Mouse (Mus musculus) myocyte (in vitro differentiated cells): Measurements from ENCODE around the gene Snap25. TPM values are rescaled to one million over a fixed set of nuclear protein-coding genes. Genes with fewer than 3 reads are reported as not detected.
A peak's percentile ranks its signal among the peaks of the same experiment; 100 is the strongest.

Experiments
- H3K27me3 ChIP-seq: one replicate; pipeline ENCODE4 v1.6.1; 2011; ENCODE audit not compliant: control insufficient read depth, insufficient read depth, insufficient read length
- H3K36me3 ChIP-seq: one replicate; pipeline ENCODE4 v1.6.1; 2011; ENCODE audit not compliant: control insufficient read depth, insufficient read depth
- H3K4me2 ChIP-seq: one replicate; pipeline ENCODE4 v1.6.1; 2011; ENCODE audit warnings: low read depth, control low read depth
- H3K4me3 ChIP-seq: one replicate; pipeline ENCODE4 v1.5.1; 2011; ENCODE audit warnings: mild to moderate bottlenecking, control low read depth, moderate library complexity
- H3K79me2 ChIP-seq: one replicate; pipeline ENCODE4 v1.6.1; 2011; ENCODE audit not compliant: control insufficient read depth, insufficient read depth
- H3ac ChIP-seq: one replicate; pipeline ENCODE4 v1.6.1; 2011; ENCODE audit not compliant: control insufficient read depth, insufficient read length
- CEBPB ChIP-seq: IDR thresholded peaks from 2 replicates; pipeline ENCODE4 v1.6.1; 2011; ENCODE audit warnings: mild to moderate bottlenecking, moderate library complexity; ENCODE audit not compliant: poor library complexity, insufficient read depth, severe bottlenecking
- E2F4 ChIP-seq: IDR thresholded peaks from one replicate; pipeline ENCODE4 v1.6.1; 2011; ENCODE audit warnings: mild to moderate bottlenecking, control low read depth, moderate library complexity; ENCODE audit not compliant: insufficient read depth
- MAX ChIP-seq: IDR thresholded peaks from one replicate; pipeline ENCODE4 v1.6.1; 2011; ENCODE audit warnings: low read depth, mild to moderate bottlenecking, control low read depth
- MYOD1 ChIP-seq, 3 experiments: IDR thresholded peaks; one replicate each; pipeline ENCODE4 v1.6.1; 2011; ENCODE audit warnings: control low read depth in 2 of 3, low read depth in 2 of 3, mild to moderate bottlenecking in 2 of 3, moderate library complexity in 1 of 3; ENCODE audit not compliant: insufficient read length in 2 of 3, control insufficient read depth in 1 of 3
- MYOG ChIP-seq, 3 experiments: IDR thresholded peaks; one replicate each; pipeline ENCODE4 v1.6.1; 2011; ENCODE audit warnings: control low read depth in 2 of 3, low read depth in 2 of 3, mild to moderate bottlenecking in 2 of 3; ENCODE audit not compliant: insufficient read length in 2 of 3, control insufficient read depth in 1 of 3, insufficient read depth in 1 of 3
- POLR2A ChIP-seq: IDR thresholded peaks from one replicate; pipeline ENCODE4 v1.6.1; 2011; ENCODE audit warnings: low read depth, mild to moderate bottlenecking, control low read depth, moderate library complexity; ENCODE audit not compliant: insufficient read length
- POLR2AphosphoS2 ChIP-seq: IDR thresholded peaks from one replicate; pipeline ENCODE4 v1.6.1; 2011; ENCODE audit warnings: low read depth, control low read depth; ENCODE audit not compliant: insufficient read length
- REST ChIP-seq: IDR thresholded peaks from one replicate; pipeline ENCODE4 v1.6.1; 2011; ENCODE audit warnings: mild to moderate bottlenecking, control low read depth, moderate library complexity; ENCODE audit not compliant: insufficient read depth, insufficient read length
- SRF ChIP-seq: IDR thresholded peaks from one replicate; pipeline ENCODE4 v1.6.1; 2011; ENCODE audit warnings: low read depth; ENCODE audit not compliant: control insufficient read depth, insufficient read length
- TCF12 ChIP-seq: IDR thresholded peaks from one replicate; pipeline ENCODE4 v1.6.1; 2011; ENCODE audit warnings: mild to moderate bottlenecking, control low read depth; ENCODE audit not compliant: poor library complexity, insufficient read depth, severe bottlenecking
- TCF3 ChIP-seq: IDR thresholded peaks from one replicate; pipeline ENCODE4 v1.6.1; 2011; ENCODE audit warnings: low read depth, control low read depth; ENCODE audit not compliant: insufficient read length
- USF1 ChIP-seq: IDR thresholded peaks from one replicate; pipeline ENCODE4 v1.6.1; 2011; ENCODE audit warnings: low read depth, mild to moderate bottlenecking, control low read depth, moderate library complexity
- polyA plus RNA-seq: library from polyadenylated mRNA; unstranded; fragments of >200 nt; fragmentation: generic; extraction: Trizol; gene quantifications from one replicate; pipeline ENCODE4 v1.2.1, GENCODE M21; 2012; ENCODE audit warnings: missing spikeins

Gene Snap25
- polyA plus RNA-seq: not detected

DNA sequence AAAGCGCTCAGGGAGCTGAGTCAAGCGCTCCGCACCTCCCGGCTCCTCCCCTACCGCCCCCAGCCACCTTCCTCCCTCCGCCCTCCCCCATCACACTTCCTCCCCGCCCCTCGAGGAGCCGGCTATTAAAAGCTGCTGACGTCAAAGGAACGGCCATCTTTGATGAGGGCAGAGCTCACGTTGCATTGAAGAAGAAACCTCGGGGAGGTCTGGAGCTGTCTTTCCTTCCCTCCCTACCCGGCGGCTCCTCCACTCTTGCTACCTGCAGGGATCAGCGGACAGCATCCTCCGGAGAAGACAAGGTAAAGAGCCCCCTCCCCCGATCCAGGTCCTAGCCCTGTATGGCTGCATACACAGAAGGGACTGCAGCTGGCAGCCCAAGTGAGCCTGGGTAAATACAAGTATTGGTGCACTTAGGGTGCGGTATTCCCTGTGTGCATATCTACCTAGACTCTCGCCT lies at the start of gene Snap25:
Gene Snap25 (plus strand): TSS at position 155 of the 460 bp plus-strand sequence.
- H3K4me2 ChIP-seq: no peak within 1 kb of the TSS
- no peaks in the 10 kb centered on the region for H3K79me2 ChIP-seq
- no peaks in the 10 kb centered on the region for H3K27me3 ChIP-seq
- TF ChIP-seq MYOD1 (IDR thresholded peaks at IDR 0.05; ENCODE audit: control insufficient read depth in 1 of 3, insufficient read length in 2 of 3, low read depth in 2 of 3): no peak
- no peak for TF ChIP-seq MAX
- no peak for TF ChIP-seq REST
- TF ChIP-seq TCF3: no peak
- no peak for TF ChIP-seq E2F4
- TF ChIP-seq TCF12: no peak
- no peak within 1 kb of the TSS for H3K4me3 ChIP-seq
- no peak within 1 kb of the TSS for H3ac ChIP-seq
- no peaks in the 10 kb centered on the region for H3K36me3 ChIP-seq

DNA sequence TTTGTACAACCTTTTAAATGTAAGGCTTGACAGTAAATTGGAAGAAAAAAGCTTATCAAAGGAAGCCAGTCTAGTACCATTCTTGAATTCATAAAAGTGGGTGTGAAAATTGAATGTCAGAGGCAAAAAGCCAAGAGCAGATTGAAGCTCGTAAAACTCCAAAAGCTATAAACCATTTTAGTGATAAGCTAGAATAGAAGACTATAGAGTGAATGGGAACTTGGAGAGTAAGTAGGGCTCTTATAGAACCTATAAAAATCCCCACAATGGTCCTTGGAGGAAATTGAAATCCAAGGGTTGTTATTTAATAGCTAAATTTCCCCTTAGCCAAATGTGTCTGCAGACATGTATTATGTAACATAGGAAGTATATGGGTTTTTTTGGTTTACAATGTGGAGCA lies 46.3 kb upstream of the Snap25 start:
- H3K36me3 ChIP-seq: no peaks in the 10 kb centered on the region
- H3K4me2 ChIP-seq: no peak overlapping the region
- H3K4me3 ChIP-seq: no peak overlapping the region
- TF ChIP-seq POLR2A: no peak
- no peak for TF ChIP-seq MAX
- TF ChIP-seq REST: no peak
- TF ChIP-seq USF1: no peak
- no peak for TF ChIP-seq TCF12
- no peak for TF ChIP-seq CEBPB
- TF ChIP-seq MYOD1 (IDR thresholded peaks at IDR 0.05; ENCODE audit: control insufficient read depth in 1 of 3, insufficient read length in 2 of 3, low read depth in 2 of 3): no peak
- TF ChIP-seq SRF: no peak
- TF ChIP-seq POLR2AphosphoS2: no peak
- TF ChIP-seq TCF3: no peak
- TF ChIP-seq MYOG (IDR thresholded peaks at IDR 0.05; ENCODE audit: control insufficient read depth in 1 of 3, insufficient read depth in 1 of 3, insufficient read length in 2 of 3, low read depth in 2 of 3): no peak
- no peak for TF ChIP-seq E2F4
- no peak overlapping the region for H3ac ChIP-seq
- no peaks in the 10 kb centered on the region for H3K27me3 ChIP-seq
- H3K79me2 ChIP-seq: no peaks in the 10 kb centered on the region

DNA sequence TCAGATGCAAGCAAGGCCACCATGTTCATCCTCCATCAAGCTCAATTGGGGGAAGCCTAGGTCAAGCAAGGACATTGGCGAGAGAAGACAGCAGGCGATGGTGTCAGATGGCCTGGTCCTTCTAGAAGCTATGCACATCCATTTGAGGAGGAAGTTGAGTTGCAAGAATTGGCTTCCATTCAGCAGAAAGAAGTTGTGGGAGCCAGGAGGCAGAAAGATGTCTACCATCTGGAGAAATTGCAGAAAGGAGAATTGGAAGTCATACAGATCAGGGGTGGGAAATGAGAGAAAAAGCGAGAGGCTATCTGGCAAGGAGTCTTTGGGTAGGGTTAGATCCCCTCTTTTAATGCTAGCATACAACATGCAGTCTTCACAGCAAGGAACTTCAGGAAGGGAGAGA lies 44.1 kb upstream of the Snap25 start:
- no peaks in the 10 kb centered on the region for H3K36me3 ChIP-seq
- peak overlapping the region; percentile 33 for H3K4me2 ChIP-seq
- H3ac ChIP-seq: no peak overlapping the region
- H3K4me3 ChIP-seq: no peak overlapping the region
- no peaks in the 10 kb centered on the region for H3K27me3 ChIP-seq
- no peaks in the 10 kb centered on the region for H3K79me2 ChIP-seq
- TF ChIP-seq MYOD1 (IDR thresholded peaks at IDR 0.05; ENCODE audit: control insufficient read depth in 1 of 3, insufficient read length in 2 of 3, low read depth in 2 of 3) (no peak), POLR2AphosphoS2 (no peak), SRF (no peak), REST (no peak), MYOG (IDR thresholded peaks at IDR 0.05; ENCODE audit: control insufficient read depth in 1 of 3, insufficient read depth in 1 of 3, insufficient read length in 2 of 3, low read depth in 2 of 3) (no peak), TCF12 (no peak), USF1 (no peak), CEBPB (no peak), E2F4 (no peak), TCF3 (no peak), POLR2A (no peak), MAX (no peak)

DNA sequence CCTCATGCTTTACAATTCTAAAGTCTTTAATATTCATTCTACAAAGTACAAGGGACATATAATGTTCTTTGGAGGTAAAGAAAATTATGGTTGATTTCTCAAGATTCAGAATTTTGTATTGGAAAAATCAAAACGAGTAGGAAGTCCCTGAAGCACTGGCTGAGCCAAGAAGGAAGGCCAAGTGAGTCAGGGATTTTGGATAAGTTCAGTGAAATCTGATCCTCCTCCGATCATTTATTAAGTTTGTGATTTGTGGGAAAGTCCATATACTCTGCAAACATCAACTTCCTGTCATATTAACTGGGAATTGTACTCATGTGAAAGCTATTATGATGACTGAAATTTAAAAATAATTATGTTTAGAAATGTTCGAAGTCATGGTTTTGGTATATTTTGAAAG lies 43.6 kb upstream of the Snap25 start:
- TF ChIP-seq CEBPB: no peak
- no peak for TF ChIP-seq MYOG (IDR thresholded peaks at IDR 0.05; ENCODE audit: control insufficient read depth in 1 of 3, insufficient read depth in 1 of 3, insufficient read length in 2 of 3, low read depth in 2 of 3)
- no peak for TF ChIP-seq TCF3
- no peak for TF ChIP-seq POLR2AphosphoS2
- TF ChIP-seq REST: no peak
- TF ChIP-seq USF1: no peak
- no peak for TF ChIP-seq POLR2A
- no peak for TF ChIP-seq MAX
- TF ChIP-seq E2F4: no peak
- no peak for TF ChIP-seq TCF12
- no peak for TF ChIP-seq MYOD1 (IDR thresholded peaks at IDR 0.05; ENCODE audit: control insufficient read depth in 1 of 3, insufficient read length in 2 of 3, low read depth in 2 of 3)
- no peak overlapping the region for H3K4me2 ChIP-seq
- no peaks in the 10 kb centered on the region for H3K79me2 ChIP-seq
- no peaks in the 10 kb centered on the region for H3K36me3 ChIP-seq
- no peak overlapping the region for H3ac ChIP-seq
- H3K27me3 ChIP-seq: no peaks in the 10 kb centered on the region
- no peak overlapping the region for H3K4me3 ChIP-seq

DNA sequence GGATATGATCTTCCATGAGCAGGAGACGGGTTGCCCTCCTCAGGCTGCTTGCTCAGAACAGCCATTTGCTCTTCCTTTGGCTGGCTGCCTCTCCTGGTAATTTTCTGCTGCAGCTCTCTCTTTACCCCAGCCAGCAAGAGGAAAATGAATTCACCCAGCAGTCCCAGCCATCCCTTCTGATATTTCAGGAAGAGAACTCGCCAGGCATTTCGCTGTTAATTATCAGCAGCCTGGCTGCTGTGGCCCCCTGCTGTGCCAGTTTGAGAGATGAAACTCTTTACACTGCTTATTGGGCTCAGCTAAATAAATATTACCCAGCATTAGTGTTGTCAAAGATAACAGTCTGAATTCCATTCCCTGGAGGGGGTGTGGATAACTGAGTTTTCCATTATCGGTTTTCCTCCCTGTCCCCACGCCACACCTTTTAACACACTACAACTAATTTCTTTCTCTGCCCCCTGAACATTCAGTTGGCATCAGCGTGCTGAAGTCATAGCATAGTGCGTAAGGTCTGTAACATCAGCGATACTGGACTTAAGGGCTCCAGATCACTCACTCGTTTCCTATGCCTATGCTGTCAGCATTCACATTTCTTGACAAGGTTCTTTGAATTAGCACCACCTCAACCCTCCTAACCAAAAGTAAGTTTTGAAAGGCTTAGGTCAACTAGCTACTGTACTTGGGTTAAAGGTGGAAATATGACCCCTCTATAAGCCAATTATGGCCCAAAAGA lies 42.5 kb upstream of the Snap25 start:
- H3K79me2 ChIP-seq: no peaks in the 10 kb centered on the region
- H3K4me3 ChIP-seq: no peak overlapping the region
- no peaks in the 10 kb centered on the region for H3K27me3 ChIP-seq
- H3ac ChIP-seq: no peak overlapping the region
- H3K4me2 ChIP-seq: peak overlapping the region; percentile 47
- H3K36me3 ChIP-seq: no peaks in the 10 kb centered on the region
- no peak for TF ChIP-seq POLR2A
- TF ChIP-seq MAX: no peak
- TF ChIP-seq USF1: no peak
- TF ChIP-seq SRF: no peak
- no peak for TF ChIP-seq REST
- no peak for TF ChIP-seq MYOD1 (IDR thresholded peaks at IDR 0.05; ENCODE audit: control insufficient read depth in 1 of 3, insufficient read length in 2 of 3, low read depth in 2 of 3)
- TF ChIP-seq TCF12: no peak
- no peak for TF ChIP-seq CEBPB
- TF ChIP-seq TCF3: no peak
- TF ChIP-seq E2F4: no peak
- TF ChIP-seq POLR2AphosphoS2: no peak
- TF ChIP-seq MYOG (IDR thresholded peaks at IDR 0.05; ENCODE audit: control insufficient read depth in 1 of 3, insufficient read depth in 1 of 3, insufficient read length in 2 of 3, low read depth in 2 of 3): no peak
